Mouse (Mus musculus) stomach, embryonic 15.5 days (tissue): ENCODE results near the gene Foxn3. TPM values are rescaled to one million over a fixed set of nuclear protein-coding genes. Genes with fewer than 3 reads are reported as not detected.

Experiments
- ATAC-seq: fragments of 200-750 bp; cut with Nextera tagmentation; 2 replicates; pipeline ENCODE4 v1.8.0; 2017; ENCODE audit warnings: low read depth, moderate number of reproducible peaks, moderate TSS enrichment; ENCODE audit not compliant: insufficient read depth, low FRiP score
- H3K27ac ChIP-seq: fragments of 300-500 bp; sonication (generic); 2 replicates; pipeline ENCODE4 v1.5.1; 2015; ENCODE audit warnings: mild to moderate bottlenecking, inconsistent platforms
- H3K27me3 ChIP-seq: fragments of 300-500 bp; sonication (generic); replicated peaks from 2 replicates; pipeline ENCODE4 v1.6.1; 2015; ENCODE audit warnings: inconsistent platforms
- H3K36me3 ChIP-seq: fragments of 300-500 bp; sonication (generic); 2 replicates; pipeline ENCODE4 v1.6.1; 2015; ENCODE audit warnings: inconsistent platforms
- H3K4me1 ChIP-seq: fragments of 300-500 bp; sonication (generic); 2 replicates; pipeline ENCODE4 v1.6.1; 2015; ENCODE audit warnings: inconsistent platforms
- H3K4me2 ChIP-seq: fragments of 300-500 bp; sonication (generic); 2 replicates; pipeline ENCODE4 v1.6.1; 2015; ENCODE audit warnings: mild to moderate bottlenecking, inconsistent platforms
- H3K4me3 ChIP-seq: fragments of 300-500 bp; sonication (generic); replicated peaks from 2 replicates; pipeline ENCODE4 v1.5.1; 2015; ENCODE audit warnings: inconsistent platforms
- H3K9ac ChIP-seq: fragments of 300-500 bp; sonication (generic); 2 replicates; pipeline ENCODE4 v1.6.1; 2015; ENCODE audit warnings: inconsistent platforms
- H3K9me3 ChIP-seq: fragments of 300-500 bp; sonication (generic); 2 replicates; pipeline ENCODE4 v1.6.1; 2016; ENCODE audit warnings: inconsistent platforms
- WGBS: fragments of 180-500 bp; shearing (Covaris S2); methylation state at CpG from one replicate; pipeline ENCODE4 v1.1.7; 2015; 5-methylcytosine and 5-hydroxymethylcytosine counted together
- polyA plus RNA-seq: library from polyadenylated mRNA; unstranded; fragments of >200 nt; fragmentation: Nextera tagmentation; extraction: Ambion mirVana; gene quantifications from 2 replicates; pipeline ENCODE4 v1.2.1, GENCODE M21; 2015

Foxn3 gene
- polyA plus RNA-seq, 1 experiment from 2014 or later, result 58.0 TPM

DNA sequence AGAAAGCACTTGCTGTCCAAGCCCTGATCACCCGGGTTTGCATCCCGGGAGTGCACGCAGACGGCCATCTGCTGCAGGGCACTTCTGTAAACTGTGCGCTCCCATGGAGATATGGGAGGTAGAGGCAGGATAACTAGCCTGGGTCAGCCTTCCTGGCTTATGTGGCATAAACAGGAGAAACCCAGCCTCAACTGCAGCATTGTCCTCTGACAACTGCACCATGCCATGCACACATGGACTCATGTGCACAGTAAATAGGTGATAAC is 332.7 kb downstream of the Foxn3 start:
- Histone ChIP-seq H3K36me3 (no peaks in the 10 kb centered on the region), H3K9ac (no peak overlapping the region), H3K4me3 (no peak overlapping the region), H3K27ac (no peak overlapping the region), H3K4me1 (peaks cover 8% of the 10 kb centered on the region; the same call in 1 of the 2 replicates), H3K27me3 (no peaks in the 10 kb centered on the region), H3K4me2 (no peak overlapping the region), H3K9me3 (no peaks in the 10 kb centered on the region)
- ATAC-seq, result no peak
- WGBS, result 66% methylated on average over 5 of the region's 5 CpGs

DNA sequence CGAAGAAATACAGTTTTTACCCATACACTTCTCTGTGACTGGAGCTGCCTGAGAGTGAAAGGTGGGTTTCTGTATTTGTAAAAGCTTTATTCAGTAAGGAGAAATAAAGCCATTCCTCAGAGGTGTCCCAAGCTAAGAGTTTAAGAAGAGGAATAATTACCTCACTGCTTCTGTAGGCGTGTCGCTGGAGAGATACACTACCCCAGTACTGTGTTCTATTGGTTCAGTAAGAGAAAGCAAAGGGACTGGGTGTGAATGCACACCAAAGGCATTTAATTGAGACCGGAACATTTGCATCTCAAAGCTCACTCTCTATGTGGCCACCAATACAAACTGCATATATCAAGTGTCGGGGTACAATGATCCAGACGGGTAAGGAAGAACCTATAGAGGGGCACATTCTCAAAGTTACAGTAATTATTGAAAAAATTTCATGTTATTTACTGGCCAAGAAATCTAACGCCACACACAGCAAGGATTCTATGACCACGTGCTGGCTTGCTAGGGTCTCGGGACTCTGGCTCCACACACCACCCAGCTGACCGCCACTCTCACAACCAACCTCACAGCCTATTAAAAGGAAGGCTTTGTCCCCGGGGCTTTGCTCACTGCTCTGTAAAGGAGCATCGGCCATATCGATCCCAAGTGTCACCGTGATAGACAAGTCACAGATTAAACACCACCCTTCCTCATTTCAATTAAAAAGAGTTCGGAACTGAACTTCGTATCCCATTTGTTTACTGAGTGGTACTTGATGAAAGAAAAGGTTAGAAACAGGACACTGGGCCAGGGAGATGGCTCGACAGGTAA is 333.2 kb downstream of the Foxn3 start:
- no peaks in the 10 kb centered on the region for H3K27me3 ChIP-seq
- H3K9me3 ChIP-seq, result no peaks in the 10 kb centered on the region
- H3K36me3 ChIP-seq, result no peaks in the 10 kb centered on the region
- no peak overlapping the region for H3K27ac ChIP-seq
- ATAC-seq, result no peak
- WGBS, result 70% methylated on average over 17 of the region's 17 CpGs
- no peak overlapping the region for H3K4me3 ChIP-seq
- peaks cover 10% of the 10 kb centered on the region; the same call in 1 of the 2 replicates for H3K4me1 ChIP-seq
- H3K4me2 ChIP-seq, result no peak overlapping the region
- H3K9ac ChIP-seq, result no peak overlapping the region

GRCm38 (mm10) chr12:99227313-99227952 is 335.9 kb downstream of the Foxn3 start:
- H3K4me3 ChIP-seq, result no peak overlapping the region
- no peak overlapping the region for H3K4me2 ChIP-seq
- H3K9me3 ChIP-seq, result no peaks in the 10 kb centered on the region
- no peaks in the 10 kb centered on the region for H3K36me3 ChIP-seq
- H3K9ac ChIP-seq, result no peak overlapping the region
- no peak for ATAC-seq
- H3K4me1 ChIP-seq, result 0 out of 2 replicates have a peak, but pooled peaks cover 6% of the 10 kb centered on the region
- WGBS, result 86% methylated on average over 6 of the region's 6 CpGs
- no peaks in the 10 kb centered on the region for H3K27me3 ChIP-seq
- no peak overlapping the region for H3K27ac ChIP-seq

DNA sequence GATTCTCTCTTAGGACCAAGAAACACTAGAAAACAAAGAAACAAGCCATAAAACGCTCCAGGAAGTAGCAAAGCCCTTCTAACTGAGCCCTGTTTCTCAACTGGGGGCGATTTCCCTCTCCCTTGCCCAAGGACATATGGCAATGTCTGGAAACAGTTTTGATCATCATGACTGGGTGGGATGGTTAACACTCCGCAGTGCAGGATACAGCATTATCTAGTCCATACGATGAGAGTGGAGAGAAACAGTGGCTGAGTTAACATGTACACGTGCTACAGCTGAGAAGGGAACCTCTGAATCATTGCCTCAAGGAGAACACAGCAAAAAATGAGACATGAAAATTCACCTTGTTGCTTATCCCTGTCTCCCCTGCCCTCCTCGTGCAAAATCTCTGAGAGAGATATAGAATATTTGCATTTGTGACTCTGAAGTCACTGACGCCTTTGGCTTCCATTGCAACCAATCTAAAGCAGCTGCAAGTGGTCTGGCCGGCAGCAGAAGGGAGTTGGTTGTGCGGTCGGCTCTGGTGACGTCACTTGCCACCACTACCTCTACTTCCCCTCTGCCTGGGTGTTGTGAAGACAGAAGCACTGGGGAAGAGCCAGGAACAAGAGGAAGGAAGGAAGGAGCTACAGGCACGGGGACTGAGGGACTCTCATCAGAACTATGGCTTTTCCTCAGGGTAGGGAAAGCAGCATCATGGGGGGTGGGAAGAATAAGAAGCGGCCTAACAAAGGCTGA is 338.3 kb downstream of the Foxn3 start:
- no peak for ATAC-seq
- Histone ChIP-seq H3K27ac (no peak overlapping the region), H3K4me3 (no peak overlapping the region), H3K4me1 (0 out of 2 replicates have a peak, but pooled peaks cover 2% of the 10 kb centered on the region), H3K9me3 (no peaks in the 10 kb centered on the region), H3K27me3 (no peaks in the 10 kb centered on the region), H3K9ac (no peak overlapping the region), H3K36me3 (no peaks in the 10 kb centered on the region), H3K4me2 (no peak overlapping the region)
- 67% methylated on average over 13 of the region's 13 CpGs for WGBS

GRCm38 (mm10) chr12:99221087-99221846 is 342.1 kb downstream of the Foxn3 start:
- no peaks in the 10 kb centered on the region for H3K27me3 ChIP-seq
- WGBS, result 70% methylated on average over 15 of the region's 15 CpGs
- peaks cover 7% of the 10 kb centered on the region; the same call in 1 of the 2 replicates for H3K4me1 ChIP-seq
- H3K9ac ChIP-seq, result no peak overlapping the region
- no peak for ATAC-seq
- H3K9me3 ChIP-seq, result no peaks in the 10 kb centered on the region
- H3K4me3 ChIP-seq, result no peak overlapping the region
- no peak overlapping the region for H3K27ac ChIP-seq
- no peak overlapping the region for H3K4me2 ChIP-seq
- no peaks in the 10 kb centered on the region for H3K36me3 ChIP-seq

DNA sequence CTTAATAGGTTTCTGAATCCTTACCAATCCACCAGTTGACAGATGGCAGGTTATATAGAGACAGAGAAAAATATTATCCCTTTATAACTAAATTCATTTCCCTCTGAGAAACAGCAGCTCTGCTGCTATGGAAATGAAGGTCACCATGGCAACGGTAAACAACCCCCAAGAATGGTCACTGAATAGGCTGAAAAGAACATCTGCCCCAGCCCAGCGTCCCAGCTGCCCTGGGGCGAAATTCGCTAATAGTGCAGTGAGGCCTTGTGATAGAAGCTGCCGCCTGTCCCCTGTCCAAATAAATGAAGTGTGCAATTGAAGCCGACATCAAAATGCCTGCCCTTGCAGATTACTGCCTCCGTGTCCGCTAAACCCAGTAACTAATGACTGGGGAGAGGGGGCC is 343.0 kb downstream of the Foxn3 start:
- ATAC-seq, result no peak
- H3K9me3 ChIP-seq, result no peaks in the 10 kb centered on the region
- H3K4me1 ChIP-seq, result peaks cover 16% of the 10 kb centered on the region; the same call in 1 of the 2 replicates
- no peaks in the 10 kb centered on the region for H3K36me3 ChIP-seq
- H3K9ac ChIP-seq, result no peak overlapping the region
- H3K27ac ChIP-seq, result no peak overlapping the region
- H3K4me3 ChIP-seq, result no peak overlapping the region
- 37% methylated on average over 8 of the region's 8 CpGs for WGBS
- no peak overlapping the region for H3K4me2 ChIP-seq
- H3K27me3 ChIP-seq, result no peaks in the 10 kb centered on the region

- Histone ChIP-seq H3K4me3 (no peak overlapping the region), H3K4me1 (peaks cover 14% of the 10 kb centered on the region; the same call in 1 of the 2 replicates), H3K9me3 (no peaks in the 10 kb centered on the region), H3K27me3 (no peaks in the 10 kb centered on the region), H3K36me3 (no peaks in the 10 kb centered on the region), H3K4me2 (no peak overlapping the region), H3K9ac (no peak overlapping the region), H3K27ac (no peak overlapping the region)
- 74% methylated on average over 5 of the region's 5 CpGs for WGBS
- ATAC-seq, result no peak
Measured at GRCm38 (mm10) chr12:99219812-99220211, 343.6 kb downstream of the Foxn3 start.

- no peaks in the 10 kb centered on the region for H3K36me3 ChIP-seq
- H3K4me1 ChIP-seq, result peaks cover 14% of the 10 kb centered on the region; the same call in 1 of the 2 replicates
- ATAC-seq, result no peak
- WGBS, result 70% methylated on average over 7 of the region's 7 CpGs
- H3K27ac ChIP-seq, result no peak overlapping the region
- no peak overlapping the region for H3K9ac ChIP-seq
- H3K27me3 ChIP-seq, result no peaks in the 10 kb centered on the region
- no peaks in the 10 kb centered on the region for H3K9me3 ChIP-seq
- H3K4me2 ChIP-seq, result no peak overlapping the region
- H3K4me3 ChIP-seq, result no peak overlapping the region
Measured at GRCm38 (mm10) chr12:99217145-99217698, 346.2 kb downstream of the Foxn3 start.

DNA sequence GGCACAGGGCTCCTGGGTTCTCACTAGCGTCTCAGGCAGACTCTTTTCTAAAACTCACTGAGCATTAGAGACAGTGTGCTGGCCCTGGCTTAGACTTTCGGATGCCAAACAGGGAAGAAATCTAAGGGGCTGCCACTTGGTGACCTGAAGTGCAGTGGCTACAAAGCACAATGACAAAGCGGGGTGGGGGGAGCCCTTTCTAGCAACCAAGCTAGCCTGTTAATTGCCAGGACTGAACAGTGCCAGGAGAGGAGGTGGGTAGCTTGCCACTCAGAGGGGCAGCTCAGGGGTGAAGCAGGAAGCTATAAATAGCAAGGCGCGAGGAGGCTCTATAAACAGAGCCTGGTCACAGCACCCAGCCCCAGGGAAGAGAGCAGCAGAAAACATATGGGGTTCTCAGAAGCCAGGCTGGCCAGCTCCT is 347.0 kb downstream of the Foxn3 start:
- Histone ChIP-seq H3K4me3 (no peak overlapping the region), H3K4me2 (no peak overlapping the region), H3K27me3 (no peaks in the 10 kb centered on the region), H3K9ac (no peak overlapping the region), H3K9me3 (no peaks in the 10 kb centered on the region), H3K4me1 (peaks cover 14% of the 10 kb centered on the region; the same call in 1 of the 2 replicates), H3K36me3 (no peaks in the 10 kb centered on the region), H3K27ac (no peak overlapping the region)
- 59% methylated on average over 5 of the region's 5 CpGs for WGBS
- peak; percentile 34; the same call in 1 of the 2 replicates for ATAC-seq

DNA sequence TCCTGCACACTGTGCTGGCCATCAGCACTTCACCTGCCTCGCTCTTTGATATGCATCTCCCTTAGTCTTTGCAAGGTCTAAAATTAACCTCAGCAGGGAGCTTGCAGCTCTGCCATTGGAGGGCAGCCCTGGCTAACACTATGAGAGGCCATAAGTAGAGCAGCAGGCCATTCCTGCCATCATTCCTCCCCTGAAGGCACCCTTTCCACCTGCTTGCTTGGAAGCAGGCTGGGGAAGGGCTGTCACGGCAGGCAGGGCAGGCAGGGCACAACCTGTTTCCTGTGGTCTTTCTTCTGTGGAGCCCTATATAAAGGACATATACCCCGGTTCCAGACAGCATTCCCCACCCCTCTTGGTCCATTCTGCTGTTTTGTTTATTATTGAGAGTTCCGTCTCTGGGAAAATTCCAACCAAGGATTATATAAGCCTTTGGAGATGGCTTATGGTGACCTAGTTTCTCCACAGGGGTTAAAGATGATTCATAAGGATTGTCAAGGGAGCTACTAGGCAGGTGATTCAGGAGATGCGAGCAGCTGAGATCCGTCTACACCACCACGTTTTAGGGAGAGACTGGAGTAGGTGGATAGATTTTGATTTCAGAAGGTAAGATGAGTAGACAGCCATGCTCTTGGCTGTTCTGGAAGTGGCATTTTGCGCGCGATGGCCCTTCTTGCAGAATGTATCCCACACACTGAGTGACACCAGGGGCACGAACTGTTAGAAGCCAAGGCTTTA is 347.7 kb downstream of the Foxn3 start:
- no peaks in the 10 kb centered on the region for H3K27me3 ChIP-seq
- H3K4me2 ChIP-seq, result no peak overlapping the region
- peak; percentile 58; the same call in 1 of the 2 replicates for ATAC-seq
- no peaks in the 10 kb centered on the region for H3K9me3 ChIP-seq
- WGBS, result 66% methylated on average over 11 of the region's 11 CpGs
- no peak overlapping the region for H3K27ac ChIP-seq
- no peaks in the 10 kb centered on the region for H3K36me3 ChIP-seq
- no peak overlapping the region for H3K4me3 ChIP-seq
- peaks cover 14% of the 10 kb centered on the region; the same call in 1 of the 2 replicates for H3K4me1 ChIP-seq
- no peak overlapping the region for H3K9ac ChIP-seq

GRCm38 (mm10) chr12:99214098-99214497 is 349.3 kb downstream of the Foxn3 start:
- 72% methylated on average over 5 of the region's 5 CpGs for WGBS
- Histone ChIP-seq H3K4me3 (no peak overlapping the region), H3K4me1 (peaks cover 14% of the 10 kb centered on the region; the same call in 1 of the 2 replicates), H3K27ac (no peak overlapping the region), H3K9me3 (no peaks in the 10 kb centered on the region), H3K36me3 (no peaks in the 10 kb centered on the region), H3K9ac (no peak overlapping the region), H3K4me2 (no peak overlapping the region), H3K27me3 (no peaks in the 10 kb centered on the region)
- no peak for ATAC-seq
